ENCODE assay signal across 8 mouse cellular contexts in genomic region chr15:102624970-102625686, GRCm38 (mm10). TPM values are rescaled to one million over a fixed set of nuclear protein-coding genes. Genes with fewer than 3 reads are reported as not detected.
DNase-seq lines count a peak whose midpoint lies in the region; ATAC-seq lines count a peak whose summit lies in the region.

Gene Gm28047, minus strand, starts transcription at chr15:102625067.
Gene Atf7, minus strand, starts transcription at chr15:102625464.

- peak; percentile 100 for DNase-seq in adipocyte (ENCODE audit: low spot score)
- peak; percentile 99 for DNase-seq in embryo, embryonic 10 days (ENCODE audit: low spot score)
- DNase-seq in gastrocnemius, postnatal 10 days = peak; percentile 100
- peak; percentile 100 for DNase-seq in induced T-regulatory cell, adult 2 months (ENCODE audit: low read depth)
- peak; percentile 95 to 99 for DNase-seq in left cerebral cortex, adult 9 months (ENCODE audit: low spot score in 2 of 2)
- DNase-seq in right cerebral cortex, postnatal 14 days = peak; percentile 100
- peak; percentile 100 for DNase-seq in urinary bladder, postnatal 36 days (ENCODE audit: low spot score in 2 of 2)

- ATAC-seq in megakaryocyte progenitor cell, adult 5-6 weeks (replicated peaks; ENCODE audit: poor library complexity) = peak; percentile 86

RNA-seq across cellular contexts. Expression of gene Gm28047, which starts in this region (rescaled TPM):
- total RNA-seq in gastrocnemius, postnatal 10 days (2021) = under 1 TPM in 1 of 2 experiments, not detected in 1; 0.56 TPM
- 0.78 TPM in 1 of 2 replicates, not detected in the other for total RNA-seq in megakaryocyte progenitor cell, adult 5-6 weeks (2015)
- not detected in 2 replicates for total RNA-seq in megakaryocyte progenitor cell, adult 5-6 weeks (2017)

RNA-seq across cellular contexts. Expression of gene Atf7, which starts in this region (rescaled TPM):
- 10 to 100 TPM; 62.9 to 79.6 TPM for total RNA-seq in gastrocnemius, postnatal 10 days (2021)
- 149 and 164 TPM in 2 replicates for total RNA-seq in megakaryocyte progenitor cell, adult 5-6 weeks (2015)
- total RNA-seq in megakaryocyte progenitor cell, adult 5-6 weeks (2017) = 35.3 and 55.5 TPM in 2 replicates

Comparison
In these comparisons a context has a peak if more than half of its experiments do, and no peak if none do; other contexts are left out.
1. Peak in every context shown above with its lines: DNase-seq and ATAC-seq.